Mouse (Mus musculus): Measurements from ENCODE around the gene Cend1. TPM values are rescaled to one million over a fixed set of nuclear protein-coding genes. Genes with fewer than 3 reads are reported as not detected.
"Not testable (repeated sequence)": the region's sequence is repeated elsewhere in the genome, so short reads cannot be mapped to it uniquely, and the experiment has no call there.

Cend1 gene
- total RNA-seq, 2 experiments from 2014 or later = not detected

GRCm38 (mm10) chr7:141431434-141432185 lies 2.3 kb upstream of the Cend1 start:
- no peak for ATAC-seq (replicated peaks; ENCODE audit: poor library complexity)

- no peak for ATAC-seq (replicated peaks; ENCODE audit: poor library complexity)
Observed at GRCm38 (mm10) chr7:141430585-141431240, 1.4 kb upstream of the Cend1 start.

DNA sequence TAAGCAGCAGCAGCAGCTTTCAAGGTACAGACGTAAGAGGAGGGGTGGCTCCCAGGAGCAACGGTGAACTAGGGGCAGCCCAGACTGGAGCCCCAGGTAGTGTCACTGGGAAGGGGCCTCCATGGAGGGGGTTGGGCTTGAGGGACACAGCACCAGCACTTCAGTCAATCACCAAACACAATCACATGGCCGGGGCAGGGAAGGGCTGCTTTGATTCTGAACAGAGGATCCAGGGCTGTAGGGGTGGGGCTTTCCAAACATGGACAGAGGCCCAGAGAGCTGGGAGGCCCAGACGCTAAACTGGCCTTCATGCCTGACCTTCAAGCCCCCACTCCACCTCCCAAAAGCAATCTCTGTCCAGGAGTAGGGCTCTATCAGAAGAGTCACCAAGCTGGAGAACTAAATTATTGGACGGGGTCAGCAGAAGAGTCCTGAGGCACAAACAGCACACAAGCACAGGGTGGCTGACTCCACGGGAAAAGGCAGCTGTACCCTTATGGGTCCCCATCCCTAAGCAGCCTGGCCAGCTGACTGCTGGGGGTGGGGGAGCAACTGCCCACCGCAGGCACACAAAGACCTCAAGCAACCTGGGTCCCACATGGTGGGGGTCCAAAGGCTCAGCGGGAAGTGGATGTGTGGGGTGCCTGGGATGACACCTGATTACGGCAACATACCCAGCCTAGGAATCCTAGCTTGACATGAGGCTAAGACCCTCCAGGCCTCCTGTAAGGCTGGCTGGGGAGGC lies 721 bp upstream of the Cend1 start:
- ATAC-seq (replicated peaks; ENCODE audit: poor library complexity) = no peak

DNA sequence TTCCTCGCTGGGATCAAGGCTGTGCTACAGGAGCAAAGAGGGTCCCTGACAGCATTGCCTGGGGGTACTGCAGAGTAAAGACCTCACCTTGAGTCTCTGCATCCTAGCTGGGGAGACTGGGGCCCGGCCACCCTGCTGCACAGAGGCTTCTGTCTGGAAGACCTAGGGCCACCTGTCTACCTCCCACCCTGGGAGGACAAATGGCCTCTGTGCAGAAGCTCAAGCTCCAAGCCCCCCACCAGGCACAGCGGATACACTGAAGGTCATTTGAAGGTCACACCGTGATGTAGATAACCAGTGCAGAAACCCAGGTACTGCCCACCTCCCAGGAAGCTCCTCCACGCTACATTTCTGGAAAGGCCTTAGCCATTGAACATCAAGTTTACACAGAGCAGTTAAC lies 590 bp downstream of the Cend1 start:
- no peak for ATAC-seq (replicated peaks; ENCODE audit: poor library complexity)

DNA sequence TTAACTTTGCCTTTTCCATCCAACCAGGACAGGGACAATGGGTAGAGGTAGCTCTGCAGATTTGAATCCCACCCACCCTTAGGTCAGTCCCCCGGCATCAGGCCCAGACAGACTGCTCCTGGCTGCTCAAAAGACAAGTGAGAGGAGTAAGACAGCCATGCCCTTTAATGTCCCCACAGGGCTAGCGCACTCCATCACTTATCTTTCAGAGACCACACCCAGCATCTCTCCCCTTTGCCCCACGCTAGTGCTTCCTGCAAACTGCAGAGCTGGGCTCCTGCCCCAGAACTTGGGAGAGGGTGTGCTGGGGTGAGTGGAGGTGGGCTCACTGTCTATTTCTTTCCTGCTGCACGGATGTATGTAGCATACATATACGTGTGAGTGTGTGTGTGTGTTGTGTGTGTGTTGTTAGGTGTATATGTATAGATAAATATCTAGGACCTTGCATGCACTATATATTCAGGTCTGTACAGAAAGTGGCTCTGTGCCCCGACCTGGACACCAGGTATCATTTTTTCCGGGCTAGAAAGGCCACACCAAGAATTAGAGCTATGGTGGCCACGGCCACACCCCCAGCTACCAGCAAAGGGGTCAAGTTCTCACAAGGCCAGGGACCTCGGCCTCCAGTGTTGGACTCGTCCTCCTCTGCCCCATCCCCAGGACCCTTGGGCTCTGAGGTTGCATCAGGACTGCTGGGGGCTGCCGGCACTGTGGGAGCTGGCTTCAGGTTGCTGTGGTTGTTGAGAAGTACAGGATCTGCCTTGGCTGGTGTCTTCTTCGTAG lies 2.2 kb downstream of the Cend1 start:
- peak; percentile 41; the same call in 1 of the 2 replicates for ATAC-seq (replicated peaks; ENCODE audit: poor library complexity)

GRCm38 (mm10) chr7:141423811-141424210 lies 5.5 kb downstream of the Cend1 start:
- ATAC-seq (replicated peaks; ENCODE audit: poor library complexity) = no peak

GRCm38 (mm10) chr7:141420030-141420702 lies 9.1 kb downstream of the Cend1 start:
- ATAC-seq (replicated peaks; ENCODE audit: poor library complexity) = no peak

DNA sequence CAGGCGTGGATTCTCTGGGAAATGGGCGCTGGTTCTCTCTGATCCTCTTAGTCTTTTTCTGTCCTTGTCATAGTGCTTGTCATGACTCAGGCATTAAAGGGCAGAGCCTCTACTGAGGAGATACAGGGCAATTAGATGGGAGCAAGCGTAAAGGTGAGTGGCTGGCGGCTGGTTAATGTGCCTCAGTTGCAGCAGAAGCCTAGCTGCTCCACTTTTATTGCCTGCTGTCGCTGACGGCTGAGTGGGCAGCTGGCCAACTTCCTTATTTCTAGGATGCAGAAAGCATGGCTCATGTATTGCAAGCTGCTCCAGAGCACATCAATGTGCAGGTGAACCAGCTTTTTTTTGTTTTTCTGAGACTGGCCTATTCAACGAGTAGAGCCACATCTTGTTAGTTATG lies 10.3 kb downstream of the Cend1 start:
- no peak for ATAC-seq (replicated peaks; ENCODE audit: poor library complexity)

GRCm38 (mm10) chr7:141417731-141418681 lies 11.3 kb downstream of the Cend1 start:
- ATAC-seq (replicated peaks; ENCODE audit: poor library complexity) = no peak

- ATAC-seq (replicated peaks; ENCODE audit: poor library complexity) = no peak
Observed at GRCm38 (mm10) chr7:141416144-141416841, 13.0 kb downstream of the Cend1 start.

DNA sequence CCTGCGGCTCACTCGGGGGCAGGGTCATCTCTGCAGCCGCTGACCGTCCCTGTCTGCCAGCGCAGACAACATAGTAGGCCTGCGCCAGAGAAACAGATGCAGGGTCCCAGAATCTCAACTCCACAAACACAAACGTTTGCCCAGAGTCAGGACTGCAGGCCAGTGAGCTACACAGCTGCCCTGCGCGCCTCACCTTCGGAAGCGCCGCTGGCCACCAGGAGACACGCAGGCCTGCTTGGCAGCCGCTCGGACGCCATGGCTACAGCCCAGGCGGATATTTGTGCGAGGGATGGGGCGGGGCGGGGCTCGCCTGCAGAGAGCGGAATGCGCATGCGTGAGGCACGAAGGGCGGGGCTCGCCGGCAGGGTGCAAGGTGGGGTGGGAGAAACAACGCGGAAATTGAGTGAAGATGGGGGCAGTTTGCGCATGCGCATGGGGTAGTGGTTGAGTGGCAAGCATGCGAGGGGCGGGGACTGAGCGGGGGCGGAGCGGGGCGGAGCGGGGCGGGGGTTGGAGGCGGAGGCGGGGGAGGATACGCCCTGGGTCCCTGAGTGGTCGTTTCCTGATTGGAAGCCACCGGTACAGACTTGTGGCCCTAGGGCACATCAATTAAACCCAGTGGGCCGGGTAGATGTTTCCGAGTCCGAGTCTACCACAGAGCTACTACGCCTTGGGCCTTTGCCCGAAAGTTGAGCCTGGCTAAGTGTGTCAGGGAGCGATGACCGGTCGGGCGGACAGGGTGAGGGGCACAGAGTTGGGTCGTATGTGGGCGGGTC lies 15.3 kb downstream of the Cend1 start, which contains the start of gene Gatd1:
TSS of gene Gatd1 (minus strand) at position 328 of the 776 bp plus-strand sequence.
- peak; percentile 88 for ATAC-seq (replicated peaks; ENCODE audit: poor library complexity)

DNA sequence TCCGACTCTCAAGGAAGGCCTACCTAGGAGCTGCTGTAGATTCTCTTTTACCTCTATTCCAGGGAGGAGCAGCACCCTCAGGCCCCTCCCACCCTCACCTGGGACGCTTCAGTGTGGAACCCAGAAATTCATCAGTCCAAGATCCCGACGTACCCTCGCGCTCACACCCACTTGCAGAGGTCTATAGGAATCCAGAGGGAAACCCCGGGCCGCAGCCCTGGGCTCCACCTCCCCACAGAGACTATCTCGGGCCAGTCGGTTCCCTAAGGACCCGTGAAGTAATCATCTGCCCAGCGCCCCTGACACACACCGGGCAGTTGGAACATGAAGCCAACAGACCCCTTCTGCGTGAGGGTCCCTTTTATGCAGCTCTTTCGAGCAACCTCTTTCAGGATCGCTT lies 16.0 kb downstream of the Cend1 start:
- ATAC-seq (replicated peaks; ENCODE audit: poor library complexity) = no peak

GRCm38 (mm10) chr7:141411667-141412066 lies 17.6 kb downstream of the Cend1 start:
- ATAC-seq (replicated peaks; ENCODE audit: poor library complexity) = no peak

GRCm38 (mm10) chr7:141410631-141411030 lies 18.7 kb downstream of the Cend1 start:
- ATAC-seq (replicated peaks; ENCODE audit: poor library complexity) = no peak

DNA sequence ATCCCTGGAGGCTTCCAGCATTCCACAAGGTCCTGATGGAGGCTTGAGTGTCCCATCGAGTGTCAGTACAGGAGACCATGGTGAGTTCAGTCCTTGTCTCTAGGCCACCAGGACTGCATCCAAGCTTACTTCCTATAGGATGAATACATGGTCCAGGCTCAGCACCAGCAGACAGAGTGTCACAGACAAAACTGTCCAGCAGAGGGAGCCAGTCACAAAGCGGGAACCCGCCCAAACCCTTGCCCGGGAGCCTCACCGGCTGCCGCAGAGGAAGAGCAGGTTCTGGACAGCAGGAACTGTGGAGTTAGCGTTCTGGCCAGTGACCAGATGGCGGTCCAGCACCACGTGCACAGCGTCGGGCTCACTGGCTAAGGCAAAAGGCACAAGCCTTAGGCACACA lies 20.5 kb downstream of the Cend1 start:
- ATAC-seq (replicated peaks; ENCODE audit: poor library complexity) = peak; percentile 93

DNA sequence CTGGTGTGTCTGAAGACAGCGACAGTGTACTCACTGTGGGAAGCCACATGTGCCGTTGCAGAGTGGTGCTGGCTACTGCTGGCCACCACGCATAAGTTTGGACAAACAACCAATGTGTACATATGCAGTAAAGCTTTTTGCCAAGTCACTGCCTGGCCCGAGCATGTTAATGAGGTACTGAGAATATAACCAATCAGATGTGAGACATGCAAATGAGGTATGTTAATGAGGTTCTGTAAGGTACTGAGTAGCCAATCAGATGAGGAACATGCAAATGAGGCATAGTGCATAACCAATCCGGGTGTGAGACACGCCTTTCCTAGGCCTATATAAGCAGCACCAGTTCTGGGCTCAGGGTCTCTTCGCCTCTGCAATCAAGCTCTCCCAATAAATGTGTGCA lies 21.6 kb downstream of the Cend1 start:
- not testable (repeated sequence) for ATAC-seq (replicated peaks; ENCODE audit: poor library complexity)

DNA sequence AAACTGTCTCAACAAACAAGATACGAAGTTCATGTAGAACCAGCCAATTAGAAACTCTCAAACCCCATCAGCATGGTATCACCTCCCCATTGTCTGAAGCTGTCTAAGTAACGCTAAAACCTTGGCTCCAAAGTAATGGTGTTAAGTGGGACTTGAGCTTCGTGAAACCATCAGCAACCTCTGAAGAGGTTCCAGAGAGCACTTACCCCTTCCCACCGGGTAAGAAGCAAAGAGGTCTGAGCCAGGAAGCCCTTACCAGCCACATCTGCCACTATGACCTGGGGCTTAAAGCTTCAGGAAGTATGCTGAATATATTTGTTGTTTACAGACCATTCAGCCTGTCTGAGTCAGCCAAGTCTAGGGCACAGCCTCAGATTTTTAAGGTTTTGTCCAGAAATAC lies 23.8 kb downstream of the Cend1 start:
- no peak for ATAC-seq (replicated peaks; ENCODE audit: poor library complexity)

- ATAC-seq (replicated peaks; ENCODE audit: poor library complexity) = peak; percentile 97
Observed at GRCm38 (mm10) chr7:141403305-141403704, 26.0 kb downstream of the Cend1 start.
